Mouse (Mus musculus) limb, embryonic 11.5 days (tissue): ENCODE data around the gene Zeb2. TPM values are rescaled to one million over a fixed set of nuclear protein-coding genes. Genes with fewer than 3 reads are reported as not detected.

Experiments used
- ATAC-seq: fragments of 200-750 bp; cut with Nextera tagmentation; 2 replicates; pipeline ENCODE4 v1.8.0; 2017; ENCODE audit warnings: low read depth; ENCODE audit not compliant: insufficient number of reproducible peaks, low FRiP score, low TSS enrichment
- DNase-seq: peaks from one replicate; pipeline ENCODE4 v3.0.0-alpha.2; 2015; ENCODE audit warnings: low spot score
- H3K27ac ChIP-seq: fragments of 300-500 bp; sonication (generic); replicated peaks from 2 replicates; pipeline ENCODE4 v1.5.1; 2014; ENCODE audit warnings: low read depth, mild to moderate bottlenecking, low read length
- H3K27me3 ChIP-seq: fragments of 300-500 bp; sonication (generic); 2 replicates; pipeline ENCODE4 v1.6.1; 2014; ENCODE audit warnings: mild to moderate bottlenecking, low read length, mixed read lengths; ENCODE audit not compliant: control insufficient read depth, insufficient read depth
- H3K36me3 ChIP-seq: fragments of 300-500 bp; sonication (generic); 2 replicates; pipeline ENCODE4 v1.6.1; 2014; ENCODE audit warnings: mild to moderate bottlenecking, low read length, moderate library complexity, mixed read lengths; ENCODE audit not compliant: control insufficient read depth, insufficient read depth
- H3K4me1 ChIP-seq: fragments of 300-500 bp; sonication (generic); 2 replicates; pipeline ENCODE4 v1.6.1; 2014; ENCODE audit warnings: low read length, mixed read lengths; ENCODE audit not compliant: control insufficient read depth, insufficient read depth
- H3K4me2 ChIP-seq: fragments of 300-500 bp; sonication (generic); 2 replicates; pipeline ENCODE4 v1.6.1; 2014; ENCODE audit warnings: low read depth, mild to moderate bottlenecking, moderate library complexity; ENCODE audit not compliant: severe bottlenecking
- H3K4me3 ChIP-seq: fragments of 300-500 bp; sonication (generic); 2 replicates; pipeline ENCODE4 v1.5.1; 2014; ENCODE audit warnings: low read depth, low read length
- H3K9ac ChIP-seq: fragments of 300-500 bp; sonication (generic); 2 replicates; pipeline ENCODE4 v1.6.1; 2014; ENCODE audit warnings: mild to moderate bottlenecking, low read length
- H3K9me3 ChIP-seq: fragments of 300-500 bp; sonication (generic); 2 replicates; pipeline ENCODE4 v1.6.1; 2016; ENCODE audit warnings: low read length; ENCODE audit not compliant: control insufficient read depth
- WGBS: fragments of 180-500 bp; shearing (Covaris S2); extraction: QIAGEN DNeasy Blood & Tissue Kit; methylation state at CpG from one replicate; pipeline ENCODE4 v1.1.7; 2014; 5-methylcytosine and 5-hydroxymethylcytosine counted together
- polyA plus RNA-seq: library from polyadenylated mRNA; unstranded; fragments of >200 nt; fragmentation: Nextera tagmentation; extraction: Ambion mirVana; gene quantifications from 2 replicates; pipeline ENCODE4 v1.2.1, GENCODE M21; 2014

Gene Zeb2
- polyA plus RNA-seq, 1 experiment from 2014 or later: 7.6 TPM

GRCm38 (mm10) chr2:45099081-45099480, 18.1 kb downstream of the Zeb2 start:
- 81% methylated on average over 4 of the region's 4 CpGs for WGBS
- no peak overlapping the region for H3K9ac ChIP-seq
- no peak overlapping the region for H3K27ac ChIP-seq
- H3K4me3 ChIP-seq: no peak overlapping the region
- ATAC-seq (no peak), DNase-seq (no peak)
- no peaks in the 10 kb centered on the region for H3K36me3 ChIP-seq
- no peak overlapping the region for H3K4me2 ChIP-seq
- H3K4me1 ChIP-seq: peaks cover 4% of the 10 kb centered on the region; the same call in 1 of the 2 replicates
- H3K27me3 ChIP-seq: peaks cover 1% of the 10 kb centered on the region; the same call in 1 of the 2 replicates
- H3K9me3 ChIP-seq: no peaks in the 10 kb centered on the region

DNA sequence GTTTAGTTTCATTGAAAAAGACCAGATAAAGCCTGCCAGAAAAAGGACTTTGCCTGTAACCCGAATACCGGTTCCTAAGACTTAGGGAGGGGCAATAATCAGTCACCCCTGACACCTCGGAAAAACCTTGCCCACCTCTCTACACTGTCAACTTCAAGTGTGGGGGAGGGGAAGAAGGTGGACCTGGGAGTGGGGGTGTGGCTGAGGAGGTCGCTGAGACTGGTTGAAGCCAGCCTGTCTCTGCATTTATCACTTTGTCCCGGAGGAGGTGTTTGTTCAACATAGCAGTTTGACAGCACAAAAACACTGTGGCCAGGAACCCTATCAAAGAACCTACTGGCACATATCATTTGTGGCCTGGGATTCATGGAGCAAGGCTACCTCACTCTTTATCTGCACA, 19.2 kb downstream of the Zeb2 start:
- no peak for ATAC-seq

GRCm38 (mm10) chr2:45096638-45097247, 20.5 kb downstream of the Zeb2 start:
- Histone ChIP-seq H3K27ac (no peak overlapping the region), H3K36me3 (no peaks in the 10 kb centered on the region), H3K27me3 (no peaks in the 10 kb centered on the region), H3K9me3 (no peaks in the 10 kb centered on the region), H3K9ac (no peak overlapping the region), H3K4me1 (peaks cover 4% of the 10 kb centered on the region; the same call in 1 of the 2 replicates), H3K4me3 (no peak overlapping the region), H3K4me2 (no peak overlapping the region)
- WGBS: 49% methylated on average over 10 of the region's 10 CpGs
- ATAC-seq: no peak
- no peak for DNase-seq

More for the DNA sequence above, 19.2 kb downstream of the Zeb2 start:
- no peaks in the 10 kb centered on the region for H3K27me3 ChIP-seq
- no peak overlapping the region for H3K4me2 ChIP-seq
- no peaks in the 10 kb centered on the region for H3K36me3 ChIP-seq
- WGBS: 2% methylated on average over 5 of the region's 5 CpGs
- no peak for DNase-seq
- no peak overlapping the region for H3K27ac ChIP-seq
- H3K4me3 ChIP-seq: no peak overlapping the region
- peaks cover 4% of the 10 kb centered on the region; the same call in 1 of the 2 replicates for H3K4me1 ChIP-seq
- H3K9ac ChIP-seq: no peak overlapping the region
- no peaks in the 10 kb centered on the region for H3K9me3 ChIP-seq

- Histone ChIP-seq H3K4me3 (no peak overlapping the region), H3K36me3 (no peaks in the 10 kb centered on the region), H3K27me3 (no peaks in the 10 kb centered on the region), H3K9me3 (no peaks in the 10 kb centered on the region), H3K9ac (no peak overlapping the region), H3K4me2 (no peak overlapping the region), H3K4me1 (no peaks in the 10 kb centered on the region), H3K27ac (no peak overlapping the region)
- WGBS: 40% methylated on average over 9 of the region's 9 CpGs
- DNase-seq (no peak), ATAC-seq (no peak)
Measured at GRCm38 (mm10) chr2:45095825-45096224, 21.4 kb downstream of the Zeb2 start.

- ATAC-seq: no peak
- WGBS: 88% methylated on average over 2 of the region's 2 CpGs
Measured at GRCm38 (mm10) chr2:45094371-45094967, 22.7 kb downstream of the Zeb2 start.

DNA sequence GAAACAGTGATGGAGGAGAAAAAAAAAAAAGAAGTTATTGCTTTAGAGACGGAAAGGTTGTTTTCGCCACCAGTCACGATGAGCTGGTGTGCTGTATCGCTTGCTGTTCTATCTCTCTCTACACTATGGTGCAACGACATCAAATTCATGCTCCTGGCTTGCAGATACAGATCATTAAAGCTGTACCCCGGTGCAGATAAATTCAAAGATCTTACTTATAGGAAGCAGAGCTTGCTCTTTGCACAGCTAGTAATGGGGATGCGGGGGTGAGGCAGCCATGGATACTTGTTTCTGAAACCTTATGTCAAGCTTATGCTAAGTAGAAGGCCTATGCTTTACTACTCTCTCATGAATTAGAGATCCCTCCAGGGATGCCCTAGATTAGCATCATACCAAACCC, 23.7 kb downstream of the Zeb2 start:
- Histone ChIP-seq H3K36me3 (no peaks in the 10 kb centered on the region), H3K27ac (no peak overlapping the region), H3K4me1 (no peaks in the 10 kb centered on the region), H3K4me2 (no peak overlapping the region), H3K9me3 (no peaks in the 10 kb centered on the region), H3K27me3 (no peaks in the 10 kb centered on the region), H3K4me3 (no peak overlapping the region), H3K9ac (no peak overlapping the region)
- ATAC-seq: no peak
- 90% methylated on average over 7 of the region's 7 CpGs for WGBS
- DNase-seq: no peak

More at GRCm38 (mm10) chr2:45094371-45094967, 22.7 kb downstream of the Zeb2 start:
- Histone ChIP-seq H3K9ac (no peak overlapping the region), H3K27me3 (no peaks in the 10 kb centered on the region), H3K4me1 (no peaks in the 10 kb centered on the region), H3K4me3 (no peak overlapping the region), H3K36me3 (no peaks in the 10 kb centered on the region), H3K9me3 (no peaks in the 10 kb centered on the region), H3K4me2 (no peak overlapping the region), H3K27ac (no peak overlapping the region)
- no peak for DNase-seq

GRCm38 (mm10) chr2:45092654-45093053, 24.5 kb downstream of the Zeb2 start:
- Histone ChIP-seq H3K36me3 (no peaks in the 10 kb centered on the region), H3K4me2 (no peak overlapping the region), H3K27ac (no peak overlapping the region), H3K9ac (no peak overlapping the region), H3K27me3 (no peaks in the 10 kb centered on the region), H3K9me3 (no peaks in the 10 kb centered on the region), H3K4me3 (no peak overlapping the region), H3K4me1 (no peaks in the 10 kb centered on the region)
- DNase-seq (no peak), ATAC-seq (no peak)
- 97% methylated on average over 5 of the region's 5 CpGs for WGBS

GRCm38 (mm10) chr2:45090529-45091297, 26.5 kb downstream of the Zeb2 start:
- H3K4me2 ChIP-seq: no peak overlapping the region
- no peak overlapping the region for H3K27ac ChIP-seq
- no peak overlapping the region for H3K4me3 ChIP-seq
- ATAC-seq: no peak
- H3K4me1 ChIP-seq: no peaks in the 10 kb centered on the region
- DNase-seq: no peak
- no peak overlapping the region for H3K9ac ChIP-seq
- WGBS: 93% methylated on average over 8 of the region's 8 CpGs
- H3K36me3 ChIP-seq: no peaks in the 10 kb centered on the region
- no peaks in the 10 kb centered on the region for H3K27me3 ChIP-seq
- no peaks in the 10 kb centered on the region for H3K9me3 ChIP-seq
